Mouse (Mus musculus) cerebellum, adult 9-10 months (tissue): Measurements from ENCODE around the gene Spc24.

Experiments used
- DNase-seq: peaks from one replicate; pipeline ENCODE4 v3.0.0; 2022

The Spc24 gene

GRCm38 (mm10) chr9:21706586-21707265 is 53.4 kb downstream of the Spc24 start:
- no peak for DNase-seq

DNA sequence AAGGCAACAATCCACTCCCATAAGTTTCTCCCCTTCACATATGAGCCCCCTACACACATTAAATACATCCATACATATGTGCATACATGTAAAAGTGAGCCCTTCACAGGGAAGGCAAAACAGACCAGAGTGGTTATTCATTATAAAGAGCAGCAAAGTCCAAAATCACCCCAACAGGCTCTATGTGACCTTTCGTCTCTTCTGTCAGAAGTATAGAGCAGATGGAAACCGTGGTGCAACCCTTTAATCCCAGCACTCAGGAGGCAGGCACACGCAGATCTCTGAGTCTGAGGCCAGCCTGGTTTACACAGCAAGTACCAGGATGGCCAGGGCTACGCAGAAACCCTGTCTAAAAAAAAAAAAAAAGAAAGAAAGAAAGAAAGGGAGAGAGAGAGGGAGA is 54.0 kb downstream of the Spc24 start:
- no peak for DNase-seq
